Mouse (Mus musculus) spleen, adult 2 months (tissue): ENCODE data around the gene Tom1l1. TPM values are rescaled to one million over a fixed set of nuclear protein-coding genes. Genes with fewer than 3 reads are reported as not detected.
A peak's percentile ranks its signal among the peaks of the same experiment; 100 is the strongest.

Source experiments
- DNase-seq, 2 experiments: peaks; one replicate each; pipeline versions ENCODE4 v3.0.0 to v3.0.0-alpha.2; 2012 to 2021; ENCODE audit warnings: low spot score in 2 of 2, low read depth in 1 of 2
- H3K27ac ChIP-seq: fragments of 200-500 bp; 2 replicates; pipeline ENCODE4 v1.5.1; 2012; ENCODE audit warnings: low read length, inconsistent platforms; ENCODE audit not compliant: insufficient read depth
- H3K27me3 ChIP-seq: fragments of 200-500 bp; 2 replicates; pipeline ENCODE4 v1.6.1; 2012; ENCODE audit warnings: mild to moderate bottlenecking, moderate library complexity, low read length, inconsistent platforms; ENCODE audit not compliant: control insufficient read depth, insufficient read depth
- H3K36me3 ChIP-seq: fragments of 200-500 bp; 2 replicates; pipeline ENCODE4 v1.6.1; 2012; ENCODE audit warnings: mild to moderate bottlenecking, low read length, inconsistent platforms; ENCODE audit not compliant: control insufficient read depth, insufficient read depth
- H3K4me1 ChIP-seq: fragments of 200-500 bp; 2 replicates; pipeline ENCODE4 v1.6.1; 2011; ENCODE audit warnings: inconsistent platforms; ENCODE audit not compliant: control insufficient read depth, insufficient read depth, insufficient read length
- H3K4me3 ChIP-seq: fragments of 200-500 bp; 2 replicates; pipeline ENCODE4 v1.5.1; 2011; ENCODE audit warnings: mild to moderate bottlenecking, inconsistent platforms; ENCODE audit not compliant: insufficient read depth, insufficient read length; ENCODE audit errors: extremely low read depth
- CTCF ChIP-seq: fragments of 200-500 bp; IDR thresholded peaks from 2 replicates; pipeline ENCODE4 v1.5.1; 2011; ENCODE audit warnings: mild to moderate bottlenecking, inconsistent platforms; ENCODE audit not compliant: insufficient read depth, insufficient read length, insufficient replicate concordance; ENCODE audit errors: extremely low read depth
- POLR2A ChIP-seq: fragments of 200-500 bp; IDR thresholded peaks from 2 replicates; pipeline ENCODE4 v1.6.1; 2011; ENCODE audit warnings: low read depth, low read length, inconsistent platforms
- WGBS: fragments of 180-500 bp; shearing (Covaris S2); methylation state at CpG from one replicate; pipeline ENCODE4 v1.1.7; 2018; 5-methylcytosine and 5-hydroxymethylcytosine counted together
- polyA plus RNA-seq: library from polyadenylated mRNA; depleted of rRNA; stranded (reverse); fragments of >200 nt; gene quantifications from 2 replicates; pipeline ENCODE4 v1.2.3, GENCODE M21; 2012; rRNA removed

Tom1l1 gene
- polyA plus RNA-seq: 1.4 and 1.8 TPM in 2 replicates

GRCm38 (mm10) chr11:90687460-90688416 is at the start of gene Tom1l1:
TSS of gene Tom1l1 (minus strand) at chr11:90688366.
- no peaks in the 10 kb centered on the region for H3K36me3 ChIP-seq
- H3K27ac ChIP-seq: no peak within 1 kb of the TSS
- no peak for TF ChIP-seq CTCF
- TF ChIP-seq POLR2A: no peak
- no peaks in the 10 kb centered on the region for H3K4me1 ChIP-seq
- DNase-seq: no peak
- H3K4me3 ChIP-seq: peak within 1 kb of the TSS; percentile 46; the same call in 1 of the 2 replicates
- H3K27me3 ChIP-seq: peaks cover 8% of the 10 kb centered on the region; the same call in 1 of the 2 replicates
- 10% methylated on average over 47 of the region's 47 CpGs for WGBS

GRCm38 (mm10) chr11:90733575-90733974 is 45.4 kb upstream of the Tom1l1 start:
- no peak for DNase-seq
- no peaks in the 10 kb centered on the region for H3K27me3 ChIP-seq
- H3K36me3 ChIP-seq: no peaks in the 10 kb centered on the region
- no peak overlapping the region for H3K27ac ChIP-seq
- WGBS: 70% methylated on average over 4 of the region's 4 CpGs
- no peaks in the 10 kb centered on the region for H3K4me1 ChIP-seq
- TF ChIP-seq POLR2A: no peak
- no peak for TF ChIP-seq CTCF
- H3K4me3 ChIP-seq: no peak overlapping the region

GRCm38 (mm10) chr11:90727354-90728125 is 39.4 kb upstream of the Tom1l1 start:
- Histone ChIP-seq H3K4me3 (no peak overlapping the region), H3K4me1 (no peaks in the 10 kb centered on the region), H3K27me3 (no peaks in the 10 kb centered on the region), H3K27ac (peak overlapping the region; percentile 53; the same call in 1 of the 2 replicates), H3K36me3 (no peaks in the 10 kb centered on the region)
- no peak for DNase-seq
- TF ChIP-seq POLR2A: no peak
- TF ChIP-seq CTCF: no peak
- 53% methylated on average over 10 of the region's 10 CpGs for WGBS

- Histone ChIP-seq H3K27me3 (no peaks in the 10 kb centered on the region), H3K36me3 (no peaks in the 10 kb centered on the region), H3K4me1 (no peaks in the 10 kb centered on the region), H3K4me3 (no peak overlapping the region), H3K27ac (no peak overlapping the region)
- 31% methylated on average over 10 of the region's 10 CpGs for WGBS
- TF ChIP-seq CTCF (no peak), POLR2A (no peak)
- no peak for DNase-seq
Observed at GRCm38 (mm10) chr11:90726730-90727129, 38.6 kb upstream of the Tom1l1 start.

GRCm38 (mm10) chr11:90722304-90722703 is 34.1 kb upstream of the Tom1l1 start:
- no peaks in the 10 kb centered on the region for H3K36me3 ChIP-seq
- no peaks in the 10 kb centered on the region for H3K4me1 ChIP-seq
- no peaks in the 10 kb centered on the region for H3K27me3 ChIP-seq
- H3K4me3 ChIP-seq: no peak overlapping the region
- TF ChIP-seq CTCF (no peak), POLR2A (no peak)
- WGBS: 85% methylated on average over 3 of the region's 3 CpGs
- no peak for DNase-seq
- no peak overlapping the region for H3K27ac ChIP-seq

GRCm38 (mm10) chr11:90717719-90718118 is 29.6 kb upstream of the Tom1l1 start:
- no peak overlapping the region for H3K27ac ChIP-seq
- no peak for TF ChIP-seq CTCF
- no peak for TF ChIP-seq POLR2A
- WGBS: 87% methylated on average over 3 of the region's 3 CpGs
- H3K4me1 ChIP-seq: no peaks in the 10 kb centered on the region
- no peaks in the 10 kb centered on the region for H3K27me3 ChIP-seq
- no peak overlapping the region for H3K4me3 ChIP-seq
- no peaks in the 10 kb centered on the region for H3K36me3 ChIP-seq
- DNase-seq: no peak
